Mouse (Mus musculus) CH12.LX (cell line): ENCODE results near the gene Tshz2. TPM values are rescaled to one million over a fixed set of nuclear protein-coding genes. Genes with fewer than 3 reads are reported as not detected.

Experiments
- DNase-seq: peaks from one replicate; pipeline ENCODE4 v3.0.0-alpha.2; 2013; ENCODE audit errors: extremely low read depth
- H3K27ac ChIP-seq: 2 replicates; pipeline ENCODE4 v1.5.1; 2012; ENCODE audit warnings: low read depth, mild to moderate bottlenecking, control low read depth, moderate library complexity; ENCODE audit not compliant: insufficient read depth
- H3K27me3 ChIP-seq: replicated peaks from 2 replicates; pipeline ENCODE3; 2012; ENCODE audit warnings: inconsistent platforms
- H3K36me3 ChIP-seq, 2 experiments: replicated peaks in 1 of 2; 2 replicates each; pipeline versions ENCODE3 to v1.6.1; 2012; ENCODE audit warnings: inconsistent platforms in 1 of 2, low read length in 1 of 2, mild to moderate bottlenecking in 1 of 2, mixed read lengths in 1 of 2, moderate library complexity in 1 of 2; ENCODE audit not compliant: control insufficient read depth in 1 of 2, insufficient read depth in 1 of 2
- H3K4me1 ChIP-seq, 2 experiments: 2 replicates each; pipeline ENCODE4 v1.6.1; 2012; ENCODE audit warnings: inconsistent platforms in 1 of 2, moderate library complexity in 1 of 2; ENCODE audit not compliant: insufficient read depth in 2 of 2, control insufficient read depth in 1 of 2
- H3K4me2 ChIP-seq: 2 replicates; pipeline ENCODE4 v1.6.1; 2012; ENCODE audit warnings: low read depth, mild to moderate bottlenecking, control low read depth; ENCODE audit not compliant: poor library complexity, insufficient read depth, severe bottlenecking
- H3K4me3 ChIP-seq, 3 experiments: fragments of 150-350 bp in 1 of 3; sonication (generic) in 1 of 3; replicated peaks in 1 of 3; 2 replicates each; pipeline versions ENCODE3 to v1.5.1; 2011 to 2012; ENCODE audit warnings: low read depth in 2 of 3, low read length in 2 of 3, mild to moderate bottlenecking in 2 of 3, moderate library complexity in 2 of 3, control low read depth in 1 of 3, improper control_type of control experiment in 1 of 3, inconsistent platforms in 1 of 3, mixed read lengths in 1 of 3; ENCODE audit not compliant: poor library complexity in 1 of 3
- H3K79me2 ChIP-seq: replicated peaks from 2 replicates; pipeline ENCODE4 v1.6.1; 2012; ENCODE audit warnings: mild to moderate bottlenecking, moderate library complexity; ENCODE audit not compliant: control insufficient read depth, poor library complexity, insufficient read depth, severe bottlenecking; ENCODE audit errors: extremely low read depth
- H3K9ac ChIP-seq: 2 replicates; pipeline ENCODE4 v1.6.1; 2012; ENCODE audit warnings: low read depth, mild to moderate bottlenecking, control low read depth, moderate library complexity; ENCODE audit not compliant: insufficient read depth
- H3K9me3 ChIP-seq: replicated peaks from 2 replicates; pipeline ENCODE3; 2012; ENCODE audit warnings: low read length, inconsistent platforms, mixed read lengths
- BHLHE40 ChIP-seq: IDR thresholded peaks from 2 replicates; pipeline ENCODE4 v1.6.1; 2011; ENCODE audit warnings: mild to moderate bottlenecking, low read depth, low read length, improper control_type of control experiment
- CHD1 ChIP-seq: IDR thresholded peaks from 2 replicates; pipeline ENCODE4 v1.6.1; 2012; ENCODE audit warnings: low read depth, low read length, improper control_type of control experiment, inconsistent platforms
- ELF1 ChIP-seq: IDR thresholded peaks from 2 replicates; pipeline ENCODE4 v1.6.1; 2014; ENCODE audit warnings: low read depth, mild to moderate bottlenecking, inconsistent platforms, low read length, improper control_type of control experiment
- EP300 ChIP-seq: IDR thresholded peaks from 2 replicates; pipeline ENCODE4 v1.6.1; 2011; ENCODE audit warnings: low read length, improper control_type of control experiment
- ETS1 ChIP-seq: conservative IDR thresholded peaks from 2 replicates; pipeline ENCODE4 v1.6.1; 2012; ENCODE audit warnings: low read depth, mild to moderate bottlenecking, inconsistent platforms, low read length, improper control_type of control experiment, moderate library complexity
- GABPA ChIP-seq: IDR thresholded peaks from 2 replicates; pipeline ENCODE4 v1.6.1; 2012; ENCODE audit warnings: low read depth, low read length, improper control_type of control experiment, inconsistent platforms; ENCODE audit not compliant: insufficient replicate concordance
- HCFC1 ChIP-seq: IDR thresholded peaks from 2 replicates; pipeline ENCODE4 v1.6.1; 2012; ENCODE audit warnings: low read depth, mild to moderate bottlenecking, inconsistent platforms, low read length, improper control_type of control experiment
- IRF4 ChIP-seq: IDR thresholded peaks from 2 replicates; pipeline ENCODE4 v1.6.1; 2014; ENCODE audit warnings: low read depth, mild to moderate bottlenecking, inconsistent platforms, low read length, improper control_type of control experiment
- JUN ChIP-seq: IDR thresholded peaks from 2 replicates; pipeline ENCODE4 v1.6.1; 2011; ENCODE audit warnings: low read depth, mild to moderate bottlenecking, low read length, improper control_type of control experiment, moderate library complexity; ENCODE audit not compliant: insufficient read depth
- KAT2A ChIP-seq: IDR thresholded peaks from 2 replicates; pipeline ENCODE4 v1.6.1; 2012; ENCODE audit warnings: low read length, improper control_type of control experiment, inconsistent platforms; ENCODE audit not compliant: insufficient replicate concordance
- MAFK ChIP-seq: IDR thresholded peaks from 2 replicates; pipeline ENCODE4 v1.6.1; 2011; ENCODE audit warnings: low read length, improper control_type of control experiment; ENCODE audit not compliant: insufficient replicate concordance
- MXI1 ChIP-seq: IDR thresholded peaks from 2 replicates; pipeline ENCODE4 v1.6.1; 2011; ENCODE audit warnings: mild to moderate bottlenecking, low read depth, low read length, improper control_type of control experiment
- MYC ChIP-seq: IDR thresholded peaks from 2 replicates; pipeline ENCODE4 v1.6.1; 2011; ENCODE audit warnings: low read depth, mild to moderate bottlenecking, improper control_type of control experiment, low read length
- POLR2AphosphoS2 ChIP-seq: IDR thresholded peaks from 2 replicates; pipeline ENCODE4 v1.6.1; 2011; ENCODE audit warnings: low read depth, low read length, improper control_type of control experiment
- RCOR1 ChIP-seq: conservative IDR thresholded peaks from 2 replicates; pipeline ENCODE4 v1.6.1; 2012; ENCODE audit warnings: low read depth, mild to moderate bottlenecking, inconsistent platforms, low read length, improper control_type of control experiment
- SIN3A ChIP-seq: IDR thresholded peaks from 2 replicates; pipeline ENCODE4 v1.6.1; 2012; ENCODE audit warnings: low read length, improper control_type of control experiment, inconsistent platforms
- SMC3 ChIP-seq: IDR thresholded peaks from 2 replicates; pipeline ENCODE4 v1.6.1; 2011; ENCODE audit warnings: low read depth, low read length, improper control_type of control experiment
- TCF12 ChIP-seq: IDR thresholded peaks from 2 replicates; pipeline ENCODE4 v1.6.1; 2014; ENCODE audit warnings: low read depth, mild to moderate bottlenecking, inconsistent platforms, low read length, improper control_type of control experiment
- UBTF ChIP-seq: IDR thresholded peaks from 2 replicates; pipeline ENCODE4 v1.6.1; 2012; ENCODE audit warnings: low read depth, mild to moderate bottlenecking, inconsistent platforms, low read length, improper control_type of control experiment, moderate library complexity
- USF1 ChIP-seq: IDR thresholded peaks from 2 replicates; pipeline ENCODE4 v1.6.1; 2014; ENCODE audit warnings: low read depth, mild to moderate bottlenecking, inconsistent platforms, low read length, improper control_type of control experiment
- USF2 ChIP-seq: conservative IDR thresholded peaks from 2 replicates; pipeline ENCODE4 v1.6.1; 2011; ENCODE audit warnings: low read depth, low read length, improper control_type of control experiment
- ZMIZ1 ChIP-seq: IDR thresholded peaks from 2 replicates; pipeline ENCODE4 v1.6.1; 2012; ENCODE audit warnings: low read depth, mild to moderate bottlenecking, inconsistent platforms, low read length, improper control_type of control experiment
- dilution Hi-C: fragments of 300-500 bp; cut with MboI; formaldehyde crosslinking; loops from 2 replicates; pipeline ENCODE4 v1.14.3; 2020; ENCODE audit warnings: low sequenced_read_pairs; ENCODE audit not compliant: extremely low pct_unique_long_range_greater_than_20kb, extremely low pct_ligation_motif_present
- in situ Hi-C: fragments of 300-500 bp; cut with MboI; formaldehyde crosslinking; loops from 3 replicates; pipeline ENCODE4 v1.14.3; 2019; ENCODE audit warnings: low sequenced_read_pairs, low pct_ligation_motif_present, low pct_unique_long_range_greater_than_20kb, mixed read lengths
- polyA plus RNA-seq: library from polyadenylated mRNA; unstranded; fragments of >175 nt; gene quantifications from 2 replicates; pipeline ENCODE4 v1.2.1, GENCODE M21; 2012; ENCODE audit warnings: low read depth; ENCODE audit not compliant: insufficient read length
- total RNA-seq, 2 experiments: library from RNA; depleted of rRNA; stranded (reverse); fragments of 300-350 nt in 1 of 2; fragments of >200 nt in 1 of 2; gene quantifications; 2 replicates each; pipeline ENCODE4 v1.2.3; 2012 to 2014

The Tshz2 gene
- total and polyA plus RNA-seq, 3 experiments = not detected

- H3K4me3 ChIP-seq = no peak overlapping the region
- dilution Hi-C loops (no loop called here), in situ Hi-C loops (no loop called here)
- H3K27ac ChIP-seq = no peak overlapping the region
- no peak for TF ChIP-seq ELF1
- TF ChIP-seq SMC3 = no peak
- no peak for TF ChIP-seq ETS1
- TF ChIP-seq POLR2AphosphoS2 = no peak
- TF ChIP-seq HCFC1 = no peak
- TF ChIP-seq CHD1 = no peak
- no peak for TF ChIP-seq TCF12
- no peaks in the 10 kb centered on the region for H3K27me3 ChIP-seq
- no peaks in the 10 kb centered on the region for H3K79me2 ChIP-seq
- H3K4me2 ChIP-seq = no peak overlapping the region
- no peaks in the 10 kb centered on the region for H3K36me3 ChIP-seq
- no peaks in the 10 kb centered on the region for H3K4me1 ChIP-seq
- H3K9ac ChIP-seq = no peak overlapping the region
- H3K9me3 ChIP-seq = peaks cover 84% of the 10 kb centered on the region
- no peak for DNase-seq
Observed at GRCm38 (mm10) chr2:169802241-169802640, 169.4 kb downstream of the Tshz2 start.

GRCm38 (mm10) chr2:169804380-169804779 is 171.6 kb downstream of the Tshz2 start:
- Histone ChIP-seq H3K9ac (no peak overlapping the region), H3K27me3 (no peaks in the 10 kb centered on the region), H3K4me1 (no peaks in the 10 kb centered on the region), H3K4me3 (no peak overlapping the region), H3K4me2 (no peak overlapping the region), H3K79me2 (no peaks in the 10 kb centered on the region), H3K9me3 (peaks cover 86% of the 10 kb centered on the region), H3K36me3 (no peaks in the 10 kb centered on the region), H3K27ac (no peak overlapping the region)
- TF ChIP-seq GABPA (no peak), MAFK (no peak), MYC (no peak), ZMIZ1 (no peak), BHLHE40 (no peak), CHD1 (no peak), ELF1 (no peak), POLR2AphosphoS2 (no peak), ETS1 (no peak), USF1 (no peak), KAT2A (no peak), SIN3A (no peak), RCOR1 (no peak), JUN (no peak), EP300 (no peak), USF2 (no peak), MXI1 (no peak), IRF4 (no peak), UBTF (no peak)
- dilution Hi-C loops = no loop called here
- in situ Hi-C loops = no loop called here
- no peak for DNase-seq
